Mouse (Mus musculus) small intestine, adult 2 months (tissue): ENCODE measurements around the gene Pex5.

ENCODE experiments used
- CTCF ChIP-seq: fragments of 200-500 bp; IDR thresholded peaks from 2 replicates; pipeline ENCODE4 v1.5.1; 2012; ENCODE audit warnings: low read depth, mild to moderate bottlenecking, control low read depth, inconsistent platforms, low read length, moderate library complexity, mixed read lengths; ENCODE audit not compliant: insufficient replicate concordance, insufficient read length; ENCODE audit errors: extremely low read depth
- POLR2A ChIP-seq: fragments of 200-500 bp; IDR thresholded peaks from 2 replicates; pipeline ENCODE4 v1.6.1; 2012; ENCODE audit warnings: low read depth, mild to moderate bottlenecking, control low read depth, inconsistent platforms, low read length, moderate library complexity

DNA sequence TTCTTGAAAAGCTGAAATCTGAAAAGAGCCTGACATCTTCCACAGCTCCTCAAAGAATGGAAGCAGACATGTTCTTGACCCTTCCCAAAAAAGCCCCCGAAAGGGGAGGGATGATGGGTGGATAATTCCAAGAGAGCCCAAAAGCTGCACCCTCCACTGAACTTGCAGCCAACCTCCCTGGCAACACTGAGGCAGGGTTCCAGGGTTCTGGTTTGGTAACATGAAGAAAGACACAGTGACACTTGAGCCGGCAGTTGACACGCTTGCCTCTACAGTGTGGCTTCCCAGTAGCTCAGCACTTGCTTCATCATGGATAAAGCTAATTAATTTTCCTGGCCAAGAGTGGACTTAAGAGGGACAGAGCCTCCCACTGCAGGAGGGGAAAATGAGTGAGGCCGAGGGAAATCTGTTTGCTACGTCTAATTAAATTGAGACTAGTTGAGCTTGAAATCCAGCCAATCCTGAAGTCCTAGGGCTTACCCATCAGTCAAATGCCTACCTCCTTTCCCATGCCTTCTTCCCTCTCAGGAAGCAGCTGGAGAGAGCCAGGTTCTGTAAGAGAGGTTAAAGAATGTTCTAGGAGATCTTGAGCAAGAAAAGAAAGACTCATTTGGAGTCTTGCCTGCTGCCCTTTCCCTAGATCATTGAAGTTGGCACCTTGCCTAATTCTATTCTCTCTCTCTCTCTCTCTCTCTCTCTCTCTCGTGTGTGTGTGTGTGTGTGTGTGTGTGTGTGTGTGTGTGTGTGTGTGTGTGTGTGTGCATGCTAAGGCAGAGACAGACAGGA is 13.1 kb upstream of the Pex5 start:
- TF ChIP-seq POLR2A (no peak), CTCF (no peak)
